Mouse (Mus musculus): ENCODE results near the gene Pi4k2a. TPM values are rescaled to one million over a fixed set of nuclear protein-coding genes. Genes with fewer than 3 reads are reported as not detected.

Gene Pi4k2a
- polyA plus RNA-seq, 1 experiment from 2014 or later: 23.1 TPM

DNA sequence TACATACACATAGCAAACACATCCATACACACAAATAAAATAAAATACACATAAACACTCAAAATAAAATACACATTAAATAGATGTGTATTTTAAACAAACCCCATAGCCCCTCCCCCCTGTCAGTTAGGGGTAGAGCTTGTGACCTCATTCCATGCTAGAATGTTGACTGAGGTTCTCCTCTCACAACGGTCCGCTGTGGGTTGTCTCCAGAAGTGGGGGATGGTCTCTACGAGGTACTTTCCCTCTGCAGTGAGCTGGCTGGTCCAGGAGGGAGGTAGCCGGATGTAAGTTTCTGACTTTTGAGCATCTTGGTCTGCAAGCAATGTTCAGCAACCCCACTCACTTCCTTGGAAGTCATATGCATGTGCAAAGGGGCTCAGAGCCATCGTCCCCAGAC, 73.5 kb downstream of the Pi4k2a start, which contains the start of gene Zfyve27:
Zfyve27 (plus strand) TSS at position 188 of the 400 bp plus-strand sequence.
- DNase-seq (ENCODE audit: low spot score): no peak
- Histone ChIP-seq H3K9me3 (no peaks in the 10 kb centered on the region), H3K27ac (no peak within 1 kb of the TSS), H3K4me3 (no peak within 1 kb of the TSS), H3K4me1 (peaks cover 2% of the 10 kb centered on the region), H3K36me3 (no peaks in the 10 kb centered on the region), H3K27me3 (ENCODE audit: insufficient read depth, poor library complexity, severe bottlenecking) (peaks cover 24% of the 10 kb centered on the region)
- 60% methylated on average over 5 of the region's 5 CpGs for WGBS

DNA sequence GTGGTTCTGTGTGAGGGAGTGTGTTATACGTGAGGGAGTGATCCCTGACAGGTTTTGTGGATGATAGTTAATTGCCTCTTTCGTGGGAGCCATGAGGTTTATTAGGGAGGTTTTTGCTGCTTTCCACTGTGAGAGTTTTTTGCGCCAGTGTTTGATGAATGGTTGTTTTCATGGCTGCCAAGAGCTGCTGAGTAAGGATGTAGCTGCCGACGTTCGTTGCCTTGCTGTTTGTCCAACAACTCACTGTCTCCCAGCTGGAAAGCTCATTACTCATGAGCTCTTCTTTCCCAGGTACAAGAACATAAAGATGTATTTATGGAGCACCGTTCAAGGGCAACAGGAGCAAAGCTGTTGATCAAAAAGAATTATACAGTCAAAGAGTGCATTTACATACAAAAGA, 73.9 kb downstream of the Pi4k2a start:
- Histone ChIP-seq H3K27me3 (ENCODE audit: insufficient read depth, poor library complexity, severe bottlenecking) (peaks cover 29% of the 10 kb centered on the region), H3K9me3 (no peaks in the 10 kb centered on the region), H3K4me3 (no peak overlapping the region), H3K27ac (no peak overlapping the region), H3K4me1 (no peaks in the 10 kb centered on the region), H3K36me3 (no peaks in the 10 kb centered on the region)
- DNase-seq (ENCODE audit: low spot score): no peak
- 61% methylated on average over 7 of the region's 7 CpGs for WGBS

DNA sequence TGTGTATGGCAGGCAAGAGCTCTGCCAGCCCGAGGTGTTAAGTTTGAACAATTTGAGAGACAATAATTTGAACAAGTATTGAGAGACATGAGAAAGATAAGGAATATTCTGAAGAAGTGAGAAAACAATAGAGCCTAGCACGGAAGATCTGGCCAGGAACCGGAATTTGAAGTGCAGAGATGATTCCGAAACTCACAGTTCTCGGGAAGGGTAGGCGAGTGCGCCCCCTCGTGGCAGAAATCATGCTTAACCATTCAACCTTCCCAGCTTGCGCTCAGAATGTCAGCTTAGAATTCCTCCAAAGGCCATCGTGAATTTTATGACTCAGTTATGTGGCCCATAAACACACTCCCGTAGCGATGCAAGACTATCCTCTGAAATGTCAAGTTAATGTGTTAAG, 75.9 kb downstream of the Pi4k2a start:
- Histone ChIP-seq H3K4me3 (peak overlapping the region; percentile 39), H3K27me3 (ENCODE audit: insufficient read depth, poor library complexity, severe bottlenecking) (peaks cover 34% of the 10 kb centered on the region), H3K9me3 (no peaks in the 10 kb centered on the region), H3K36me3 (no peaks in the 10 kb centered on the region), H3K27ac (peak overlapping the region; percentile 60; the same call in 1 of the 2 replicates), H3K4me1 (peaks cover 4% of the 10 kb centered on the region)
- WGBS: 5% methylated on average over 12 of the region's 12 CpGs
- peak; percentile 87 for DNase-seq (ENCODE audit: low spot score)

DNA sequence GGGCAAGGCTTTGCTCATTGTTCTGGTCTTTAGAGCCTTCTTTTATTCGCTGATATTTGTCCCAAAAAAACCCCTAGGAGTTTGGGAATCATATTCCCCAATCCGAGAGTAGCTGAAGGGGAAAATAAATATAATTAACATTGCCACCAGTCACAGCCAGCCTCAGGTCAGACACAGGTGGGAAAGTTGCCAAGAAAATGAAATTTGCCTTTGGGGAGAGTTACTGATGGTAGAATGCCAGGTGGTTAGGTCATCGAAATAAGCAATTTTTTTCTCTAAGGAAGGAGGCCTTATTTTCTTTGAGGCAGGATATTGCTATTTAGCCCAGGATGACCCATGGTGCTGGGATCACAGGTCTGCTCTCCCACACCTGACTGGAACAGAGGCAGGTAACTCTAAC, 76.5 kb downstream of the Pi4k2a start:
- Histone ChIP-seq H3K27me3 (ENCODE audit: insufficient read depth, poor library complexity, severe bottlenecking) (peaks cover 34% of the 10 kb centered on the region), H3K4me3 (no peak overlapping the region), H3K36me3 (no peaks in the 10 kb centered on the region), H3K27ac (no peak overlapping the region), H3K4me1 (peaks cover 10% of the 10 kb centered on the region), H3K9me3 (no peaks in the 10 kb centered on the region)
- DNase-seq (ENCODE audit: low spot score): no peak
- WGBS: 43% methylated on average over 3 of the region's 3 CpGs

DNA sequence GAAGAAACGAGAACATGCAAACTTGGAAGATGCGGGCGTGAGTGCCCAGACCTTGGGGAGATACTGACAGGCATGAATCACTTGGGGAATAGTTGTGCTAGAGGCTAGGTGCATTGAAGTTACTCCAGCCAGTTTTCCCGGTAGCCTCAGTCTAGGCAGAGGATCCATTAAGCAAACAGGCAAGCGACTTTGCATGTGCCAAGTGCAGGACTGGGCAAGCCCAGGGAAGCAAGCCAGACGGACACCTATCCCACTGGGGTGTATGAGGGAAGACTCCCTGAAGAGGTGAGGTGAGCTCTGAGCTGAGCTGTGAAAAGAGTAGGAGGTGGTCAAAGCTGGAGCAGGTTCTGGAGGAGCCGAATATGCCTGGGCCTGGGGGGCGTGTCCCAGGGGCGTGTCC, 77.2 kb downstream of the Pi4k2a start:
- Histone ChIP-seq H3K9me3 (no peaks in the 10 kb centered on the region), H3K4me3 (no peak overlapping the region), H3K27me3 (ENCODE audit: insufficient read depth, poor library complexity, severe bottlenecking) (peaks cover 34% of the 10 kb centered on the region), H3K36me3 (no peaks in the 10 kb centered on the region), H3K27ac (no peak overlapping the region), H3K4me1 (peaks cover 13% of the 10 kb centered on the region)
- 59% methylated on average over 9 of the region's 9 CpGs for WGBS
- DNase-seq (ENCODE audit: low spot score): no peak

DNA sequence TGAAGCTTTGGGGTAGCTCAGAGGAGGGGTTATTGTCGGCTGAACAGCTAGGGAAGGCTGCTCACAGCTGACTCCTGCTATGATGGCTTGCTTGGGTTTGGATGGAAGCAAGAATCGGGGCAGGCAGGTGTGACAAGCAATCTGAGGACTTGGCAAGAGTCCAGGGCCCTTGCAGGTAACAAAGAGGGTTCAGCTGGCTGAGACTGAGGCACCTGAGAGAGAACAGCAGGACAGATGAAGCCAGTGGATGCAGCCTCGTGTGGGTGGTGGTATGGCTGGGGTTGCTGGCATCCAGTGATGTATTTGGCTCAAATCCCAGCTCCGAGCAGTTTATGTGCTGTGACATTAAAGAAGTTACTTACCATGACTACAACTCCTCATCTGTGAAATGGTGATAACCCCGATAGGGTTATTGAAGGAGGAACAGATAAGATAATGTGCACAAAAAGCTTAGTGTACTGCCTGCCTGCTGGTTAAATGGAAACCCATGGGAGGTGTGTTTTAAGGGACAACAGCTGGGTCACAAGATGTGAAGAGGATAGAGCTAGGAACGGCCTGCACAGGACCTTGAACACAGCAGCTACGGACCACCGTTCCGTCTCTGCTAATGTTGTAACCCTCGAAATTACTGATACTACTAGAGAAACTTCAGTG, 79.2 kb downstream of the Pi4k2a start:
- peaks cover 13% of the 10 kb centered on the region for H3K4me1 ChIP-seq
- no peak overlapping the region for H3K4me3 ChIP-seq
- WGBS: 67% methylated on average over 10 of the region's 10 CpGs
- peaks cover 34% of the 10 kb centered on the region for H3K27me3 ChIP-seq (ENCODE audit: insufficient read depth, poor library complexity, severe bottlenecking)
- H3K36me3 ChIP-seq: no peaks in the 10 kb centered on the region
- H3K27ac ChIP-seq: no peak overlapping the region
- DNase-seq (ENCODE audit: low spot score): no peak
- no peaks in the 10 kb centered on the region for H3K9me3 ChIP-seq

DNA sequence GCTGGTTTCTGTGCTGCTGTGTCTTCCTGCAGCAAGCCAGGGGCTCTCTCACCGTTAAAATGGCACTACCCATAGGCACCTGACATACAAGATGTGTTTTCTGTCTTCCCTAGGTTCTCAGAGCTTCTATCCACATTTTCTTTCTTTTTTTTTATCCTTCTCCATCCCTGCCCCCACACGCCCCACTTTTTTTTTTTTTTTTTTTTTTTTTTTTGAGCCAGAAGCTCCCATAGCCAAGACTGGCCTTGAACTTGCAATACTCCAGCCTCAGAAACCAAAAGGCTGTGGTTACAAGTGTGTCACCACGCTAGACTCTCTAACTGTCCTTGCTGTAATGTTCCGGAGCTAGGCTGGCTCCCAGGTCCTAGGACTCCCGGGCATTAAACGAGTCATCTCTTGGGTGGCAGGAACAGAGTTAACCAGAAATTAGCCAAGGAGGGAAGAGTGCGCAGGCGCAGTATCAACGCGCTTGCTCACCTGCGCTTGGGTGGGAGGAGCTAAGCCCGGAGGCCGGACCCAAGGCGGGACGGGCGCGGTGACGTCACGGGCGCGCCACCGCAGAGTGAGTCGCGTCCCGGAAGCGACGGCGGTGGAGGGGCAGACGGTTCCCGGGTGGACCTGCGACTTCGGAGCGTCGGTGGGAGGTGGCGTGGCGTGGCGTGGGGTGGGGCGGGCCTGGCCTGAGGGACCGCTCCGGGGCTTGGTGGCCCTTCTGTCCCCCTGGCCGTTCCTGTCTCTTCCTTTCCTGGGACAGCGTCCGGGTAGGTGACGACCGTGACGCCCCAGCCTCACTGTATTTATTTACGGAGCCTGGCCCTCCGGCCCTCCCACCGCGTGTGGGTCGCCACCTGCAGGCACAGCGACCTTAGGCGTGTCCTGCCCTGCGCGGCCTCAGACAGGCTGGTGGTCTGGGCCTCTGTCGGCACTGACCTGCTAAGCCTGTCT, 80.0 kb downstream of the Pi4k2a start:
- Histone ChIP-seq H3K27ac (peak overlapping the region; percentile 89), H3K4me1 (peaks cover 13% of the 10 kb centered on the region), H3K9me3 (no peaks in the 10 kb centered on the region), H3K4me3 (peak overlapping the region; percentile 98), H3K36me3 (no peaks in the 10 kb centered on the region), H3K27me3 (ENCODE audit: insufficient read depth, poor library complexity, severe bottlenecking) (peaks cover 30% of the 10 kb centered on the region)
- WGBS: 2% methylated on average over 56 of the region's 56 CpGs
- DNase-seq (ENCODE audit: low spot score): peak; percentile 96

Other genes with a start within 250 kb of the Pi4k2a start
- 1.6 and 4.0 TPM in 2 replicates for gene Frat2, start 242.3 kb upstream of the Pi4k2a start, polyA plus RNA-seq (2016; fragmentation: Nextera tagmentation; extraction: Ambion mirVana)
- gene Rrp12, start 194.3 kb upstream of the Pi4k2a start, polyA plus RNA-seq (2016; fragmentation: Nextera tagmentation; extraction: Ambion mirVana): 25.1 and 25.8 TPM in 2 replicates
- 1,222 and 1,272 TPM in 2 replicates for gene Pgam1, start 178.5 kb upstream of the Pi4k2a start, polyA plus RNA-seq (2016; fragmentation: Nextera tagmentation; extraction: Ambion mirVana)
- gene Exosc1, start 157.0 kb upstream of the Pi4k2a start, polyA plus RNA-seq (2016; fragmentation: Nextera tagmentation; extraction: Ambion mirVana): 60.1 and 78.1 TPM in 2 replicates
- gene Zdhhc16, start 157.0 kb upstream of the Pi4k2a start, polyA plus RNA-seq (2016; fragmentation: Nextera tagmentation; extraction: Ambion mirVana): 73.4 and 78.9 TPM in 2 replicates
- gene Mms19, start 109.3 kb upstream of the Pi4k2a start, polyA plus RNA-seq (2016; fragmentation: Nextera tagmentation; extraction: Ambion mirVana): 25.4 and 27.0 TPM in 2 replicates
- gene Ubtd1, start 108.7 kb upstream of the Pi4k2a start, polyA plus RNA-seq (2016; fragmentation: Nextera tagmentation; extraction: Ambion mirVana): 12.4 and 14.0 TPM in 2 replicates
- gene Ankrd2, start 54.5 kb upstream of the Pi4k2a start, polyA plus RNA-seq (2016; fragmentation: Nextera tagmentation; extraction: Ambion mirVana): not detected in 2 replicates
- 0.85 and 1.6 TPM in 2 replicates for gene Hoga1, start 44.9 kb upstream of the Pi4k2a start, polyA plus RNA-seq (2016; fragmentation: Nextera tagmentation; extraction: Ambion mirVana)
- gene 4933411K16Rik, start 38.2 kb upstream of the Pi4k2a start, polyA plus RNA-seq (2016; fragmentation: Nextera tagmentation; extraction: Ambion mirVana): 0.15 TPM in 1 of 2 replicates, not detected in the other
- 18.8 and 22.0 TPM in 2 replicates for gene Morn4, start 4.1 kb upstream of the Pi4k2a start, polyA plus RNA-seq (2016; fragmentation: Nextera tagmentation; extraction: Ambion mirVana)
- gene Avpi1, start 38.6 kb downstream of the Pi4k2a start, polyA plus RNA-seq (2016; fragmentation: Nextera tagmentation; extraction: Ambion mirVana): 29.0 and 32.7 TPM in 2 replicates
- gene Marveld1, start 56.9 kb downstream of the Pi4k2a start, polyA plus RNA-seq (2016; fragmentation: Nextera tagmentation; extraction: Ambion mirVana): 6.5 and 8.1 TPM in 2 replicates
- gene Zfyve27, start 73.5 kb downstream of the Pi4k2a start, polyA plus RNA-seq (2016; fragmentation: Nextera tagmentation; extraction: Ambion mirVana): 23.9 and 27.8 TPM in 2 replicates
- gene Sfrp5, start 111.8 kb downstream of the Pi4k2a start, polyA plus RNA-seq (2016; fragmentation: Nextera tagmentation; extraction: Ambion mirVana): 7.9 and 18.6 TPM in 2 replicates
- 0.06 and 0.11 TPM in 2 replicates for gene Golga7b, start 157.1 kb downstream of the Pi4k2a start, polyA plus RNA-seq (2016; fragmentation: Nextera tagmentation; extraction: Ambion mirVana)